ENCODE assay signal across 11 mouse cellular contexts in genomic region chr13:45108851-45109390, GRCm38 (mm10). TPM values are rescaled to one million over a fixed set of nuclear protein-coding genes. Genes with fewer than 3 reads are reported as not detected.
A peak's percentile ranks its signal among the peaks of the same experiment; 100 is the strongest.
DNase-seq lines count a peak whose midpoint lies in the region; ATAC-seq and TF ChIP-seq lines count a peak whose summit lies in the region.
"Had no signal": no experiment of that assay in that cellular context is flagged by ENCODE, and none has a peak within 500 bp of the region (broad histone marks: within the 10 kb centered on the region; RNA-seq: fewer than 3 reads in every experiment).

No protein-coding gene starts in this region.

- H3K36me3 ChIP-seq in embryonic facial prominence, embryonic 14.5 days (ENCODE audit: control insufficient read depth, insufficient read depth, low read length), result no peaks in the 10 kb centered on the region
- no peaks in the 10 kb centered on the region for H3K36me3 ChIP-seq in embryonic facial prominence, embryonic 10.5 days (replicated peaks)
- H3K36me3 ChIP-seq in lung, embryonic 14.5 days (ENCODE audit: insufficient read depth), result no peaks in the 10 kb centered on the region
- no peaks in the 10 kb centered on the region for H3K36me3 ChIP-seq in splenic B cell, adult 2 months (ENCODE audit: control insufficient read depth, insufficient read depth, low read length, poor library complexity, severe bottlenecking)
- H3K36me3 ChIP-seq: stomach, embryonic 15.5 days had no signal

- H3K27ac ChIP-seq in embryonic facial prominence, embryonic 14.5 days (replicated peaks; ENCODE audit: low read depth, low read length), result no peak overlapping the region
- no peak overlapping the region for H3K27ac ChIP-seq in embryonic facial prominence, embryonic 10.5 days (replicated peaks)
- no peak overlapping the region for H3K27ac ChIP-seq in lung, embryonic 14.5 days (ENCODE audit: low read depth)

- no peak overlapping the region for H3K4me2 ChIP-seq in embryonic facial prominence, embryonic 14.5 days (ENCODE audit: low read depth, low read length)
- no peak overlapping the region for H3K4me2 ChIP-seq in lung, embryonic 14.5 days
- H3K4me2 ChIP-seq: stomach, embryonic 15.5 days had no signal

- ATAC-seq in embryonic facial prominence, embryonic 14.5 days (ENCODE audit: low read depth), result no peak
- no peak for ATAC-seq in lung, embryonic 14.5 days (ENCODE audit: insufficient read depth)

- WGBS in embryonic facial prominence, embryonic 14.5 days, result 64% methylated on average over 7 of the region's 7 CpGs
- WGBS in embryonic facial prominence, embryonic 10.5 days, result 72% methylated on average over 7 of the region's 7 CpGs
- 30% methylated on average over 7 of the region's 7 CpGs for WGBS in lung, embryonic 14.5 days

- H3K4me1 ChIP-seq in embryonic facial prominence, embryonic 14.5 days (ENCODE audit: control insufficient read depth, insufficient read depth, low read length), result no peaks in the 10 kb centered on the region
- peaks cover 11% of the 10 kb centered on the region for H3K4me1 ChIP-seq in embryonic facial prominence, embryonic 10.5 days
- H3K4me1 ChIP-seq in lung, embryonic 14.5 days (ENCODE audit: insufficient read depth), result no peaks in the 10 kb centered on the region
- H3K4me1 ChIP-seq: stomach, embryonic 15.5 days had no signal

- H3K9ac ChIP-seq in embryonic facial prominence, embryonic 14.5 days (ENCODE audit: low read depth, low read length), result no peak overlapping the region
- no peak overlapping the region for H3K9ac ChIP-seq in lung, embryonic 14.5 days
- H3K9ac ChIP-seq: stomach, embryonic 15.5 days had no signal

- no peaks in the 10 kb centered on the region for H3K9me3 ChIP-seq in embryonic facial prominence, embryonic 14.5 days (ENCODE audit: control insufficient read depth, low read length)
- H3K9me3 ChIP-seq in embryonic facial prominence, embryonic 10.5 days, result no peaks in the 10 kb centered on the region
- no peaks in the 10 kb centered on the region for H3K9me3 ChIP-seq in lung, embryonic 14.5 days (ENCODE audit: low read depth, low read length)
- H3K9me3 ChIP-seq: stomach, embryonic 15.5 days had no signal

- TF ChIP-seq CTCF in lung, embryonic 14.5 days (IDR thresholded peaks at IDR 0.05; ENCODE audit: low read depth), result no peak

- DNase-seq in embryonic facial prominence, embryonic 14.5 days (ENCODE audit: low spot score), result peak; percentile 19
- DNase-seq in embryonic facial prominence, embryonic 10.5 days (ENCODE audit: low spot score), result no peak
- DNase-seq in lung, embryonic 14.5 days, result peak; percentile 8
- no peak for DNase-seq in lung, postnatal 14 days
- DNase-seq in lung, postnatal 10 days, result peak; percentile 12
- peak; percentile 80 for DNase-seq in splenic B cell, adult 2 months (ENCODE audit: low read depth, low spot score)
- no peak for DNase-seq in kidney, postnatal 10 days
- DNase-seq in cerebellum, postnatal 4 days (ENCODE audit: low spot score in 2 of 2), result no peak
- DNase-seq: left cerebral cortex, postnatal 4 days had no signal

- H3K4me3 ChIP-seq in embryonic facial prominence, embryonic 14.5 days (ENCODE audit: low read depth, low read length), result no peak overlapping the region
- no peak overlapping the region for H3K4me3 ChIP-seq in embryonic facial prominence, embryonic 10.5 days
- H3K4me3 ChIP-seq in lung, embryonic 14.5 days (ENCODE audit: low read depth, low read length), result no peak overlapping the region
- H3K4me3 ChIP-seq: stomach, embryonic 15.5 days had no signal

- no peaks in the 10 kb centered on the region for H3K27me3 ChIP-seq in embryonic facial prominence, embryonic 14.5 days (replicated peaks; ENCODE audit: control insufficient read depth, insufficient read depth, low read length)
- H3K27me3 ChIP-seq in embryonic facial prominence, embryonic 10.5 days (replicated peaks; ENCODE audit: low read depth, poor library complexity, severe bottlenecking), result peaks cover 12% of the 10 kb centered on the region; the same call in 1 of the 2 replicates
- H3K27me3 ChIP-seq in lung, embryonic 14.5 days (ENCODE audit: insufficient read depth, low read length), result no peaks in the 10 kb centered on the region
- H3K27me3 ChIP-seq in splenic B cell, adult 2 months (ENCODE audit: control insufficient read depth, insufficient read depth, low read length, poor library complexity, severe bottlenecking), result no peaks in the 10 kb centered on the region
- H3K27me3 ChIP-seq: stomach, embryonic 15.5 days had no signal

RNA-seq across cellular contexts. Expression of gene Gm9817, which starts 30.4 kb away (rescaled TPM):
- 0.17 TPM in 1 of 2 replicates, not detected in the other for polyA plus RNA-seq in embryonic facial prominence, embryonic 14.5 days (2014; fragmentation: Nextera tagmentation; extraction: Ambion mirVana)
- not detected in 2 replicates for polyA plus RNA-seq in embryonic facial prominence, embryonic 10.5 days (2016; fragmentation: Nextera tagmentation; extraction: Ambion mirVana)
- polyA plus RNA-seq in lung, embryonic 14.5 days (2014; fragmentation: Nextera tagmentation; extraction: Ambion mirVana), result not detected in 2 replicates
- polyA plus RNA-seq: neural tube, embryonic 11.5 days had no signal

Comparison
In these comparisons a context has a peak if more than half of its experiments do, and no peak if none do; other contexts are left out.
1. DNase-seq: peak in embryonic facial prominence, embryonic 14.5 days (single experiment), lung, embryonic 14.5 days (single experiment), lung, postnatal 10 days (single experiment) and splenic B cell, adult 2 months (single experiment); none in embryonic facial prominence, embryonic 10.5 days (single experiment), lung, postnatal 14 days (single experiment), kidney, postnatal 10 days (single experiment) and cerebellum, postnatal 4 days (0 of 2).